Mouse (Mus musculus) heart, postnatal 0 days (tissue): ENCODE data around the gene Irgc1.

Experiments used
- CTCF ChIP-seq: IDR thresholded peaks from 2 replicates; pipeline ENCODE4 v1.5.1; 2016; ENCODE audit warnings: antibody characterized with exemption, control low read depth, low read depth
- EP300 ChIP-seq: IDR thresholded peaks from 2 replicates; pipeline ENCODE4 v1.6.1; 2016; ENCODE audit warnings: antibody characterized with exemption, low read depth

DNA sequence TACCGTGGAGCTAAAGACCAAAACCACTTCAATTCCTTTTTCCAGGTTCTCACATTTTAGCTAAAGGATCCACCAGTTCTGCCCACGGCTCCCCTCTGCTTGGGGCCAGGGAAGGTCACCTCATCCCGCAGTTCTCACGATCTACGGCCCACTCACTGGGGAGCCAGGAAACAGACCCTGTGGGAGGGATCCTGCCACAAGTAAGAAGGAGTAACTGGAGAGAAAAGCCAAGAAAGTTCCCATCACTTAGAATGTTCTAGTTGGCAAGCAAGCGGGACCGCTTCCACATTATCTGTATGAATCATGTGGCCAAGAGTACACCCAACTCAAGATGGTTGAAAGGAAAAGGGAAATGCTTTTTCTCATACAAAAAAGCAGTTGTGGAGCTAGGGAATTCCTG, 24.8 kb upstream of the Irgc1 start:
- TF ChIP-seq CTCF (no peak), EP300 (no peak)
